Mouse (Mus musculus): ENCODE measurements around the gene Gm5460. TPM values are rescaled to one million over a fixed set of nuclear protein-coding genes. Genes with fewer than 3 reads are reported as not detected.

Gene Gm5460
- polyA plus RNA-seq, 1 experiment from 2014 or later, result not detected

- ATAC-seq (replicated peaks; ENCODE audit: insufficient number of reproducible peaks, low FRiP score, low TSS enrichment), result no peak; the same call in 1 of the 2 replicates
- H3K9me3 ChIP-seq (replicated peaks; ENCODE audit: control insufficient read depth, low read length), result no peaks in the 10 kb centered on the region
- peaks cover 13% of the 10 kb centered on the region; the same call in 1 of the 2 replicates for H3K4me1 ChIP-seq (ENCODE audit: control insufficient read depth, insufficient read depth, low read length)
- no peaks in the 10 kb centered on the region for H3K36me3 ChIP-seq (ENCODE audit: control insufficient read depth, insufficient read depth, low read length)
- 81% methylated on average over 6 of the region's 6 CpGs for WGBS (ENCODE audit: insufficient replicate concordance)
- peaks cover 2% of the 10 kb centered on the region; the same call in 1 of the 2 replicates for H3K27me3 ChIP-seq (ENCODE audit: control insufficient read depth, insufficient read depth, low read length)
- H3K9ac ChIP-seq (ENCODE audit: low read depth, low read length), result no peak overlapping the region
- H3K4me3 ChIP-seq (ENCODE audit: low read depth, low read length), result no peak overlapping the region
- no peak overlapping the region for H3K27ac ChIP-seq (ENCODE audit: low read depth, low read length)
- H3K4me2 ChIP-seq, result no peak overlapping the region
Observed at GRCm38 (mm10) chr14:33993521-33994289, 22.9 kb upstream of the Gm5460 start.

- no peak overlapping the region for H3K4me2 ChIP-seq
- no peak overlapping the region for H3K27ac ChIP-seq (ENCODE audit: low read depth, low read length)
- no peaks in the 10 kb centered on the region for H3K27me3 ChIP-seq (ENCODE audit: control insufficient read depth, insufficient read depth, low read length)
- 43% methylated on average over 6 of the region's 6 CpGs for WGBS (ENCODE audit: insufficient replicate concordance)
- no peak for ATAC-seq (replicated peaks; ENCODE audit: insufficient number of reproducible peaks, low FRiP score, low TSS enrichment)
- H3K9me3 ChIP-seq (replicated peaks; ENCODE audit: control insufficient read depth, low read length), result no peaks in the 10 kb centered on the region
- no peak overlapping the region for H3K4me3 ChIP-seq (ENCODE audit: low read depth, low read length)
- no peaks in the 10 kb centered on the region for H3K36me3 ChIP-seq (ENCODE audit: control insufficient read depth, insufficient read depth, low read length)
- H3K9ac ChIP-seq (ENCODE audit: low read depth, low read length), result no peak overlapping the region
- peaks cover 13% of the 10 kb centered on the region; the same call in 1 of the 2 replicates for H3K4me1 ChIP-seq (ENCODE audit: control insufficient read depth, insufficient read depth, low read length)
Observed at GRCm38 (mm10) chr14:33997427-33997826, 19.1 kb upstream of the Gm5460 start.

DNA sequence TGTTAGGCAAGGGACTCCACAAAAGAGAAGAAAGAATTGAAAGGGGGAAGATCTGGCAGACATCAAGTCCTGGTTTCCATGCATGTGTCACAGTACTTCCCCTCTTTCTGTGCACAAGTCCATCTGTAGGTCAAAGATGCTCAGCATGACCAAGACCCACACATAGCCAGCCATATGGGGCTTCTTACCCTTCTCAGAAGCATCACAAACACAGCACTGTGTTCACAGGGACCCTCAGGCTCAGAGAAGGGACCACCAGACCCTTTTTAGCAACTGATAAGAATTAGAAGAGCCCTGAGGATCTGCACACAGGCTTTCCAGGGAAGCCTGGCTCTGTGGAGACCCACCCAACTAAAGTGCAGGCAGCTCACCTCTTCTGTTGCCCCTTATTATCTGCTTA, 16.5 kb upstream of the Gm5460 start:
- H3K36me3 ChIP-seq (ENCODE audit: control insufficient read depth, insufficient read depth, low read length), result no peaks in the 10 kb centered on the region
- no peak for ATAC-seq (replicated peaks; ENCODE audit: insufficient number of reproducible peaks, low FRiP score, low TSS enrichment)
- no peaks in the 10 kb centered on the region for H3K9me3 ChIP-seq (replicated peaks; ENCODE audit: control insufficient read depth, low read length)
- no peak overlapping the region for H3K4me3 ChIP-seq (ENCODE audit: low read depth, low read length)
- no peak overlapping the region for H3K27ac ChIP-seq (ENCODE audit: low read depth, low read length)
- H3K9ac ChIP-seq (ENCODE audit: low read depth, low read length), result no peak overlapping the region
- 0 out of 2 replicates have a peak, but pooled peaks cover 5% of the 10 kb centered on the region for H3K4me1 ChIP-seq (ENCODE audit: control insufficient read depth, insufficient read depth, low read length)
- H3K4me2 ChIP-seq, result no peak overlapping the region
- H3K27me3 ChIP-seq (ENCODE audit: control insufficient read depth, insufficient read depth, low read length), result no peaks in the 10 kb centered on the region

GRCm38 (mm10) chr14:34001445-34001844, 15.1 kb upstream of the Gm5460 start:
- H3K9me3 ChIP-seq (replicated peaks; ENCODE audit: control insufficient read depth, low read length), result no peaks in the 10 kb centered on the region
- no peak overlapping the region for H3K9ac ChIP-seq (ENCODE audit: low read depth, low read length)
- H3K4me3 ChIP-seq (ENCODE audit: low read depth, low read length), result no peak overlapping the region
- ATAC-seq (replicated peaks; ENCODE audit: insufficient number of reproducible peaks, low FRiP score, low TSS enrichment), result no peak
- no peak overlapping the region for H3K27ac ChIP-seq (ENCODE audit: low read depth, low read length)
- H3K27me3 ChIP-seq (ENCODE audit: control insufficient read depth, insufficient read depth, low read length), result no peaks in the 10 kb centered on the region
- no peaks in the 10 kb centered on the region for H3K36me3 ChIP-seq (ENCODE audit: control insufficient read depth, insufficient read depth, low read length)
- 0 out of 2 replicates have a peak, but pooled peaks cover 5% of the 10 kb centered on the region for H3K4me1 ChIP-seq (ENCODE audit: control insufficient read depth, insufficient read depth, low read length)
- H3K4me2 ChIP-seq, result no peak overlapping the region

DNA sequence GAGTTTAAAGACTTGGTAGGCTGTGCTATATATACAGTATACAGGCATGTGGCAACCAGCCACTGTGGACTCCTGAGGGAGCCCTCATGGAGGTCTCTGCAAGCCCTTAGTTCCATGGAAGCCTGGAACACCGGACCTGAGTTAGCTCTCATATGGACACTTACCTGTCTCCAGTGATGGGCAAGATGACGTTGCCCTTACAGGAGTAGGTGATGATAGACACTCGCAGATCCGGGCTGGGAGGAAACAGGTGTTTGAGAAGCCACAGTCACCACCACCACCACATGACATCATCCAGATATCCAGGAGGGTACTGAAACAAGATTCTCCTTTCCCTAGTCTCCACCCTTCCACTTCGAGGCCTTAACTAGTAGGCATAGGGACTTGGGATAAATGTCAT, 14.2 kb upstream of the Gm5460 start:
- Histone ChIP-seq H3K27me3 (ENCODE audit: control insufficient read depth, insufficient read depth, low read length) (no peaks in the 10 kb centered on the region), H3K4me1 (ENCODE audit: control insufficient read depth, insufficient read depth, low read length) (0 out of 2 replicates have a peak, but pooled peaks cover 5% of the 10 kb centered on the region), H3K27ac (ENCODE audit: low read depth, low read length) (no peak overlapping the region), H3K36me3 (ENCODE audit: control insufficient read depth, insufficient read depth, low read length) (no peaks in the 10 kb centered on the region), H3K9ac (ENCODE audit: low read depth, low read length) (no peak overlapping the region), H3K4me3 (ENCODE audit: low read depth, low read length) (no peak overlapping the region), H3K4me2 (no peak overlapping the region), H3K9me3 (replicated peaks; ENCODE audit: control insufficient read depth, low read length) (no peaks in the 10 kb centered on the region)
- no peak for ATAC-seq (replicated peaks; ENCODE audit: insufficient number of reproducible peaks, low FRiP score, low TSS enrichment)
- 82% methylated on average over 5 of the region's 5 CpGs for WGBS (ENCODE audit: insufficient replicate concordance)

- Histone ChIP-seq H3K36me3 (ENCODE audit: control insufficient read depth, insufficient read depth, low read length) (no peaks in the 10 kb centered on the region), H3K4me1 (ENCODE audit: control insufficient read depth, insufficient read depth, low read length) (no peaks in the 10 kb centered on the region), H3K27me3 (ENCODE audit: control insufficient read depth, insufficient read depth, low read length) (no peaks in the 10 kb centered on the region), H3K27ac (ENCODE audit: low read depth, low read length) (no peak within 1 kb of the TSS), H3K4me2 (no peak within 1 kb of the TSS), H3K4me3 (ENCODE audit: low read depth, low read length) (no peak within 1 kb of the TSS), H3K9ac (ENCODE audit: low read depth, low read length) (no peak within 1 kb of the TSS), H3K9me3 (replicated peaks; ENCODE audit: control insufficient read depth, low read length) (no peaks in the 10 kb centered on the region)
- ATAC-seq (replicated peaks; ENCODE audit: insufficient number of reproducible peaks, low FRiP score, low TSS enrichment), result no peak
- WGBS (ENCODE audit: insufficient replicate concordance), result 74% methylated on average over 3 of the region's 3 CpGs
Observed at GRCm38 (mm10) chr14:34015063-34015462, 1.5 kb upstream of the Gm5460 start, which contains the start of gene Gm30083. Gene Gm30083 (minus strand): TSS chr14:34015182.

- no peak for ATAC-seq (replicated peaks; ENCODE audit: insufficient number of reproducible peaks, low FRiP score, low TSS enrichment)
- Histone ChIP-seq H3K36me3 (ENCODE audit: control insufficient read depth, insufficient read depth, low read length) (no peaks in the 10 kb centered on the region), H3K27ac (ENCODE audit: low read depth, low read length) (no peak overlapping the region), H3K9ac (ENCODE audit: low read depth, low read length) (no peak overlapping the region), H3K9me3 (replicated peaks; ENCODE audit: control insufficient read depth, low read length) (no peaks in the 10 kb centered on the region), H3K27me3 (ENCODE audit: control insufficient read depth, insufficient read depth, low read length) (no peaks in the 10 kb centered on the region), H3K4me3 (ENCODE audit: low read depth, low read length) (no peak overlapping the region), H3K4me2 (no peak overlapping the region), H3K4me1 (ENCODE audit: control insufficient read depth, insufficient read depth, low read length) (no peaks in the 10 kb centered on the region)
- 89% methylated on average over 2 of the region's 2 CpGs for WGBS (ENCODE audit: insufficient replicate concordance)
Observed at GRCm38 (mm10) chr14:34016938-34017337, 380 bp downstream of the Gm5460 start.

GRCm38 (mm10) chr14:34026710-34027109, 10.2 kb downstream of the Gm5460 start:
- no peak overlapping the region for H3K27ac ChIP-seq (ENCODE audit: low read depth, low read length)
- ATAC-seq (replicated peaks; ENCODE audit: insufficient number of reproducible peaks, low FRiP score, low TSS enrichment), result no peak

More at GRCm38 (mm10) chr14:34026710-34027109, 10.2 kb downstream of the Gm5460 start:
- no peak overlapping the region for H3K4me2 ChIP-seq
- H3K9ac ChIP-seq (ENCODE audit: low read depth, low read length), result no peak overlapping the region
- H3K27me3 ChIP-seq (ENCODE audit: control insufficient read depth, insufficient read depth, low read length), result no peaks in the 10 kb centered on the region
- 18% methylated on average over 2 of the region's 2 CpGs for WGBS (ENCODE audit: insufficient replicate concordance)
- H3K4me3 ChIP-seq (ENCODE audit: low read depth, low read length), result no peak overlapping the region
- no peaks in the 10 kb centered on the region for H3K36me3 ChIP-seq (ENCODE audit: control insufficient read depth, insufficient read depth, low read length)
- no peaks in the 10 kb centered on the region for H3K4me1 ChIP-seq (ENCODE audit: control insufficient read depth, insufficient read depth, low read length)
- no peaks in the 10 kb centered on the region for H3K9me3 ChIP-seq (replicated peaks; ENCODE audit: control insufficient read depth, low read length)
